In genomic region chr19:34662740-34663139, GRCm38 (mm10) we compare ENCODE assay signal across 9 mouse cellular contexts. TPM values are rescaled to one million over a fixed set of nuclear protein-coding genes. Genes with fewer than 3 reads are reported as not detected.
DNase-seq lines count a peak whose midpoint lies in the region; ATAC-seq and TF ChIP-seq lines count a peak whose summit lies in the region.
"Had no signal": no experiment of that assay in that cellular context is flagged by ENCODE, and none has a peak within 500 bp of the region (broad histone marks: within the 10 kb centered on the region; RNA-seq: fewer than 3 reads in every experiment).

No protein-coding gene starts in this region.

- no peak for ATAC-seq in heart, embryonic 14.5 days (ENCODE audit: insufficient number of reproducible peaks, insufficient read depth, low FRiP score, low read depth)
- peak; percentile 49; the same call in 1 of the 2 replicates for ATAC-seq in erythroid progenitor cell, adult 5-6 weeks (replicated peaks; ENCODE audit: low FRiP score, poor library complexity, severe bottlenecking)
- peak; percentile 83 for ATAC-seq in liver, embryonic 13.5 days (ENCODE audit: low read depth)

- 34% methylated on average over 5 of the region's 5 CpGs for WGBS in heart, embryonic 14.5 days
- WGBS in liver, embryonic 13.5 days (ENCODE audit: insufficient replicate concordance): 30% methylated on average over 5 of the region's 5 CpGs

- no peak for TF ChIP-seq POLR2A in CH12.LX (IDR thresholded peaks at IDR 0.05; ENCODE audit: low read depth, low read length)

- peak overlapping the region; percentile 62 for H3K9ac ChIP-seq in heart, embryonic 14.5 days (ENCODE audit: low read length)
- no peak overlapping the region for H3K9ac ChIP-seq in CH12.LX (ENCODE audit: insufficient read depth, low read depth)
- peak overlapping the region; percentile 27; the same call in 1 of the 2 replicates for H3K9ac ChIP-seq in liver, embryonic 13.5 days

- intact Hi-C loops in left cerebral cortex, adult 2 months (cut with DNase I): loop anchor here (5.0 to 10.0 kb wide), 3 partner anchors 262 to 420 kb away; partner anchors contain the start of gene Kif20b

- no peak overlapping the region for H3K4me3 ChIP-seq in heart, embryonic 14.5 days (ENCODE audit: control insufficient read depth in 1 of 2, insufficient read depth in 1 of 2, low read depth in 1 of 2, low read length in 2 of 2)
- no peak overlapping the region for H3K4me3 ChIP-seq in CH12.LX (replicated peaks in 1 of 3; ENCODE audit: low read depth in 2 of 3, low read length in 2 of 3, poor library complexity in 1 of 3)
- H3K4me3 ChIP-seq in liver, embryonic 13.5 days (replicated peaks): no peak overlapping the region
- no peak overlapping the region for H3K4me3 ChIP-seq in left cerebral cortex, adult 2 months

- H3K79me2 ChIP-seq in CH12.LX (replicated peaks; ENCODE audit: control insufficient read depth, extremely low read depth, insufficient read depth, poor library complexity, severe bottlenecking): no peaks in the 10 kb centered on the region

- H3K4me2 ChIP-seq in heart, embryonic 14.5 days (ENCODE audit: low read length): peak overlapping the region; percentile 67
- peak overlapping the region; percentile 25; the same call in 1 of the 2 replicates for H3K4me2 ChIP-seq in CH12.LX (ENCODE audit: insufficient read depth, low read depth, poor library complexity, severe bottlenecking)
- peak overlapping the region; percentile 56 for H3K4me2 ChIP-seq in liver, embryonic 13.5 days

- no peak for DNase-seq in heart, adult 18-20 months
- DNase-seq in CH12.LX (ENCODE audit: extremely low read depth): no peak
- no peak for DNase-seq in liver, embryonic 13.5 days
- DNase-seq in left cerebral cortex, adult 11 months (ENCODE audit: low spot score): no peak
- DNase-seq in left cerebral cortex, adult 2 months (ENCODE audit: extremely low spot score in 1 of 2, low spot score in 2 of 2): no peak
- no peak for DNase-seq in spleen, postnatal 14 days (ENCODE audit: low spot score in 2 of 2)

- peaks cover 0 to 8% of the 10 kb centered on the region in 2 experiments; a peak in 2 of 4 replicates for H3K4me1 ChIP-seq in heart, embryonic 14.5 days (ENCODE audit: control insufficient read depth in 2 of 2, insufficient read depth in 2 of 2, low read length in 2 of 2)
- H3K4me1 ChIP-seq in CH12.LX (ENCODE audit: control insufficient read depth in 1 of 2, insufficient read depth in 2 of 2): peaks cover 0 to 4% of the 10 kb centered on the region in 2 experiments; a peak in 1 of 4 replicates
- peaks cover 27% of the 10 kb centered on the region for H3K4me1 ChIP-seq in liver, embryonic 13.5 days (replicated peaks)

- H3K27me3 ChIP-seq in heart, embryonic 14.5 days (ENCODE audit: control insufficient read depth, insufficient read depth, low read length): no peaks in the 10 kb centered on the region
- H3K27me3 ChIP-seq in CH12.LX (replicated peaks): no peaks in the 10 kb centered on the region
- peaks cover 3% of the 10 kb centered on the region; the same call in 1 of the 2 replicates for H3K27me3 ChIP-seq in liver, embryonic 13.5 days

- H3K9me3 ChIP-seq in heart, embryonic 14.5 days (ENCODE audit: control insufficient read depth, low read length): no peaks in the 10 kb centered on the region
- H3K9me3 ChIP-seq in CH12.LX (replicated peaks; ENCODE audit: low read length): no peaks in the 10 kb centered on the region
- H3K9me3 ChIP-seq in liver, embryonic 13.5 days (replicated peaks): no peaks in the 10 kb centered on the region

- dilution Hi-C loops in CH12.LX (cut with MboI; ENCODE audit: extremely low pct_ligation_motif_present, extremely low pct_unique_long_range_greater_than_20kb, low sequenced_read_pairs): no loop called here

- in situ Hi-C loops in CH12.LX (cut with MboI; ENCODE audit: low pct_ligation_motif_present, low pct_unique_long_range_greater_than_20kb, low sequenced_read_pairs): loop anchor here (10.0 kb wide), 2 partner anchors 118 to 328 kb away; no protein-coding TSS in a partner anchor

- H3K36me3 ChIP-seq in heart, embryonic 14.5 days (ENCODE audit: control insufficient read depth, insufficient read depth, low read length): no peaks in the 10 kb centered on the region
- no peaks in the 10 kb centered on the region for H3K36me3 ChIP-seq in CH12.LX (replicated peaks in 1 of 2; ENCODE audit: control insufficient read depth in 1 of 2, insufficient read depth in 1 of 2, low read length in 1 of 2)
- no peaks in the 10 kb centered on the region for H3K36me3 ChIP-seq in liver, embryonic 13.5 days

- peak overlapping the region in 1 of 2 experiments; percentile 68; a peak in 2 of 4 replicates for H3K27ac ChIP-seq in heart, embryonic 14.5 days (replicated peaks in 1 of 2; ENCODE audit: control insufficient read depth in 1 of 2, insufficient read depth in 1 of 2, low read depth in 2 of 2, low read length in 2 of 2)
- H3K27ac ChIP-seq in CH12.LX (ENCODE audit: insufficient read depth, low read depth): no peak overlapping the region
- peak overlapping the region; percentile 55; the same call in 1 of the 2 replicates for H3K27ac ChIP-seq in liver, embryonic 13.5 days
- H3K27ac ChIP-seq in left cerebral cortex, adult 2 months: no peak overlapping the region

- TF ChIP-seq RAD21 in CH12.LX (IDR thresholded peaks at IDR 0.05; ENCODE audit: low read depth, low read length): no peak

- TF ChIP-seq EP300 in CH12.LX (IDR thresholded peaks at IDR 0.05; ENCODE audit: low read length): no peak

- TF ChIP-seq CTCF in CH12.LX (conservative IDR thresholded peaks at IDR 0.05 in 1 of 2, IDR thresholded peaks at IDR 0.05 in 1 of 2; ENCODE audit: low read depth in 2 of 2, low read length in 2 of 2): no peak
- TF ChIP-seq CTCF in left cerebral cortex, adult 2 months (IDR thresholded peaks at IDR 0.05): no peak

TF ChIP-seq in CH12.LX, 34 proteins besides CTCF, POLR2A, EP300 and RAD21:
- TF ChIP-seq ZNF384 (IDR thresholded peaks at IDR 0.05; ENCODE audit: low read depth, low read length) (no peak), MYC (IDR thresholded peaks at IDR 0.05; ENCODE audit: low read depth, low read length) (no peak)

RNA-seq across cellular contexts. Expression of gene Ifit1, which starts 22.1 kb away (rescaled TPM):
- polyA plus RNA-seq in heart, embryonic 14.5 days (2014; fragmentation: Nextera tagmentation; extraction: Ambion mirVana): 0.43 and 1.1 TPM in 2 replicates
- 1 to 10 TPM; 1.8 to 2.0 TPM for total RNA-seq in heart, adult 18-20 months (2021)
- total RNA-seq in CH12.LX (2012; rRNA removed) (0.25 TPM in 2 replicates), CH12.LX (2014; rRNA removed) (1.4 and 1.8 TPM in 2 replicates)
- 2.3 and 2.5 TPM in 2 replicates for polyA plus RNA-seq in CH12.LX (2012; ENCODE audit: insufficient read length, low read depth)
- total RNA-seq in erythroid progenitor cell, adult 5-6 weeks (2015; ENCODE audit: low replicate concordance): 4.0 and 9.6 TPM in 2 replicates
- total RNA-seq in erythroid progenitor cell, adult 5-6 weeks (2017; ENCODE audit: low replicate concordance): 4.9 and 11.6 TPM in 2 replicates
- polyA plus RNA-seq in liver, embryonic 13.5 days (2015; fragmentation: Nextera tagmentation; extraction: Ambion mirVana): 0.85 and 1.3 TPM in 2 replicates
- 1 to 10 TPM in 1 of 2 experiments, under 1 TPM in 1; 0.61 to 1.1 TPM for total RNA-seq in left cerebral cortex, adult 2 months (2021)

RNA-seq across cellular contexts. Expression of gene Ifit1bl2, which starts 22.2 kb away (rescaled TPM):
- polyA plus RNA-seq in heart, embryonic 14.5 days (2014; fragmentation: Nextera tagmentation; extraction: Ambion mirVana): 1.0 and 1.1 TPM in 2 replicates
- 1 to 10 TPM; 1.1 to 2.1 TPM for total RNA-seq in heart, adult 18-20 months (2021)
- total RNA-seq in CH12.LX (2012; rRNA removed) (not detected in 2 replicates), CH12.LX (2014; rRNA removed) (0.08 TPM in 2 replicates)
- 0.15 and 0.24 TPM in 2 replicates for polyA plus RNA-seq in CH12.LX (2012; ENCODE audit: insufficient read length, low read depth)
- total RNA-seq in erythroid progenitor cell, adult 5-6 weeks (2015; ENCODE audit: low replicate concordance): 2.1 and 2.5 TPM in 2 replicates
- 1.8 TPM in 1 of 2 replicates, not detected in the other for total RNA-seq in erythroid progenitor cell, adult 5-6 weeks (2017; ENCODE audit: low replicate concordance)
- polyA plus RNA-seq in liver, embryonic 13.5 days (2015; fragmentation: Nextera tagmentation; extraction: Ambion mirVana): 0.02 and 0.03 TPM in 2 replicates
- total RNA-seq in left cerebral cortex, adult 2 months (2021): under 1 TPM; 0.47 to 0.88 TPM
- polyA plus RNA-seq: liver, adult 2 months had no signal

RNA-seq across cellular contexts. Expression of gene Ifit3b, which starts 55.0 kb away (rescaled TPM):
- polyA plus RNA-seq in heart, embryonic 14.5 days (2014; fragmentation: Nextera tagmentation; extraction: Ambion mirVana): 0.30 and 0.54 TPM in 2 replicates
- 1 to 10 TPM in 1 of 2 experiments, under 1 TPM in 1; 0.90 to 1.5 TPM for total RNA-seq in heart, adult 18-20 months (2021)
- total RNA-seq in CH12.LX (2012; rRNA removed) (not detected in 2 replicates), CH12.LX (2014; rRNA removed) (not detected in 2 replicates)
- polyA plus RNA-seq in CH12.LX (2012; ENCODE audit: insufficient read length, low read depth): not detected in 2 replicates
- 0.84 TPM in 1 of 2 replicates, not detected in the other for total RNA-seq in erythroid progenitor cell, adult 5-6 weeks (2015; ENCODE audit: low replicate concordance)
- total RNA-seq in erythroid progenitor cell, adult 5-6 weeks (2017; ENCODE audit: low replicate concordance): not detected in 2 replicates
- polyA plus RNA-seq in liver, embryonic 13.5 days (2015; fragmentation: Nextera tagmentation; extraction: Ambion mirVana): 0.38 and 0.58 TPM in 2 replicates
- 1 to 10 TPM; 1.9 to 2.8 TPM for total RNA-seq in left cerebral cortex, adult 2 months (2021)
